Comparison of ENCODE assay signal across 13 mouse cellular contexts in genomic region chr15:79715646-79716045, GRCm38 (mm10).
"Had no signal": no experiment of that assay in that cellular context is flagged by ENCODE, and none has a peak within 500 bp of the region (broad histone marks: within the 10 kb centered on the region; RNA-seq: fewer than 3 reads in every experiment).

No protein-coding gene starts in this region.

- H3K9me3 ChIP-seq: limb, embryonic 12.5 days; liver, embryonic 13.5 days; lung, embryonic 15.5 days; midbrain, embryonic 15.5 days; neural tube, embryonic 12.5 days had no signal

- DNase-seq: kidney, adult 8-10 months; kidney, postnatal 25 days; layer of hippocampus, adult 9-11 months; layer of hippocampus, postnatal 36 days; liver; liver, embryonic 13.5 days; liver, postnatal 0 days; thymus, adult 18-20 months; thymus, postnatal 14 days had no signal

- ATAC-seq: liver, postnatal 0 days; midbrain, embryonic 15.5 days had no signal

- H3K4me1 ChIP-seq: lung, embryonic 15.5 days; midbrain, embryonic 15.5 days; neural tube, embryonic 12.5 days had no signal

- H3K27me3 ChIP-seq: limb, embryonic 12.5 days; liver, embryonic 13.5 days; lung, embryonic 15.5 days; midbrain, embryonic 15.5 days; neural tube, embryonic 12.5 days had no signal

- H3K4me3 ChIP-seq: limb, embryonic 12.5 days; liver, embryonic 13.5 days; lung, embryonic 15.5 days; midbrain, embryonic 15.5 days; neural tube, embryonic 12.5 days had no signal
